Mouse (Mus musculus) kidney, postnatal 36 days (tissue): ENCODE data around the gene Armh3.

Experiments
- DNase-seq, 2 experiments: peaks; one replicate each; pipeline ENCODE4 v3.0.0; 2021 to 2022; ENCODE audit warnings: mixed read lengths in 2 of 2

The Armh3 gene

DNA sequence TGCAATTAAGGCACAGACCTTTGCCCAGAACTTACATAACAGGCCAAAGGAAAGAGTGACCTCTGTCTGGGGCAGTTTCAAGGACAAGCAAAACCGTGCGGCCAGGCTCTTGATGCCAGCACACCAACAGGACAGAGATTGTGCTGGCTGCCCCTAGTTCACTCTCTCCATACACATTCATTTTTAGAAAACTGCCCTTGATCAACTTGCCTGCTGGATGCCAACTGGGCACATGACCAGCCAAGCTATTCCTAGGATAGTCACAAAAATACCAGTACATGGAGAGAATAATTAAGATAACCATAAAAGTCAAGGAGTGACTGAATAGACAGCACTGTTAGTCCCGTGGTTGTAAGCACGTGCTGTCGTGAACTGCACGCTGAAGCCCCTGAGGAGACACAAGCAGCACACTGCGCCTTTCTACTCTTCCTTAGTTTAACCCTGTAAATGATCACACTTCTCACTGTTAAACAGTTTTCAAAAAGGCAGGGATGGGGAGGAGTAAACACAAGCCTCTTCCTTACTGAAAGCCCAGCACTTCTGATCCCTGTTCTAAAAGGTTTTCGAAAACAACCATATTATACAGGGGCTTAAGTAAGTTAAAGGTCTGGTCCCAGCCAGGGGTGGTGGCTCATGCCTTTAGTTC is 95.8 kb downstream of the Armh3 start:
- DNase-seq = peak; percentile 66 to 70

DNA sequence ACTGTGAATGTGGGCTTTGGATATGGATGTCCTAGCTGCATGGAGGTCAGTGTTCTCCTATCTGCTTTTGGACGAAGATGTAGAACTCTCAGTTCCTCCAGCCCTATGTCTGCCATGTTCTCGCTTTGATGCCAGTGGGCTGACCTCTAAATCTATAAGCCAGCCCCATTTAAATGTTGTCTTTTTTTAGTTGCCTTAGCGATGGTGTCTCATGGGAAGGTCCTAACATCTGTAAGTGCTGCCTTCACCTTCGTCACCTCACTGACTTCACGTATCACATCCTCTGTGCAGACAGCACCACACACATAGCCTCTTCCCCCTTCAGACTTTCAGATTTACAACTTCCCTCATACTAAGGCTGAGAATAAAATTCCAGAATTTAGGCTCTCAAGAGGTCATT is 97.5 kb downstream of the Armh3 start:
- DNase-seq = no peak

DNA sequence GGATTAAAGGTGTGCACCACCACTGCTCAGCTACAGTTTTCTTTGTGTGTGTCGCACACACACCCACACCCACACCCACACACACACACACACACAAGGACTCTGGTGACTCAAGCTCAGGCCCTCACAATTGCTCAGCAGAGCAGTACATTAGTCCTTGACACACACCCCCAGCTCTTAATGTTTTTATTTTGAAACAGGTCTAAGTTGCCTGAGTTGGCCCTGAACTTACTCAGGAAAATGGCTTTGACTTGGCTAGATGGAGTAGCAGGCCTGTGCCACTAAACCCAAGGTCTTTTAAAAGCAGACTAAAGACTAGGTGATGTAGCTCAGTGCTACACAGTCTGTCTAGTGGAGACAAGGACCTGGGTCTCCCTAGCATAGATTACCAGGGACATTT is 102.6 kb downstream of the Armh3 start:
- DNase-seq = no peak

DNA sequence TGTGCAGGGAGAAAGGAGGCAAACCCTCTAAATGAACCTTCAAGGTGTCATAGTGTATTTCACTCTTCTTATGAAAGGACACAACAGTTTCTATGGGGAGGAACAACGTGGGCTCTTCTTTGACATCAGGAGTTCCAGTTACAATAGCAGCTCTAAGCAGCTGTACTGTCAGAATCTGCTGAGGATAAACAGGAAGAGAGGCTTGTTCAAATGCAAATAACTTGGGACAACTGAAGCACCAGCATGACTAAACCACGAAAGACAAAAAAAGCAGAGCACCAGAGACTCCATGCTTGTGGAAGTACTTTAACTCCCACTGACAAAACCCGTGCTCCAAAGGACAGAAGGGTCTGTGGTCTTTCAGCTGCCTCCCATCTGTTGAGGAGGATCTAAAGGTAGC is 116.2 kb downstream of the Armh3 start:
- DNase-seq = no peak

DNA sequence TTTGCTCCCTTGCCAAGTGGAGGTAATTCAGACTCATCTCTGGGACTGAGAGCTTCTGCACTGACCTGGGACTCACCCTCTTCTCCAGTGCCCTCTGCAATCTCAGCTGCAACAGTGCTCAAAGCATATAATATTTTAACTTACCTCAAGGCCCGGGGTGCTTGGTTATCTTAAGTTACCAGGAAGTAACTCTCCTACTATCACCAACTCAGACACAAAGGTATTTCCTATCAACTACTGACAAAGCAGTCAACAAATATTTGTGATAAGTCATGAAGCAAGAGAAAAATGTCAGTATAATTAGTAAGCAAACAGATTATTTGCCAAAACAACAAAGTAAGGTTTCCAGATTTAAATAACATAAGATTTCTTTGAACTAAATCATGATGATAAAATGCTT is 125.0 kb downstream of the Armh3 start:
- no peak for DNase-seq

DNA sequence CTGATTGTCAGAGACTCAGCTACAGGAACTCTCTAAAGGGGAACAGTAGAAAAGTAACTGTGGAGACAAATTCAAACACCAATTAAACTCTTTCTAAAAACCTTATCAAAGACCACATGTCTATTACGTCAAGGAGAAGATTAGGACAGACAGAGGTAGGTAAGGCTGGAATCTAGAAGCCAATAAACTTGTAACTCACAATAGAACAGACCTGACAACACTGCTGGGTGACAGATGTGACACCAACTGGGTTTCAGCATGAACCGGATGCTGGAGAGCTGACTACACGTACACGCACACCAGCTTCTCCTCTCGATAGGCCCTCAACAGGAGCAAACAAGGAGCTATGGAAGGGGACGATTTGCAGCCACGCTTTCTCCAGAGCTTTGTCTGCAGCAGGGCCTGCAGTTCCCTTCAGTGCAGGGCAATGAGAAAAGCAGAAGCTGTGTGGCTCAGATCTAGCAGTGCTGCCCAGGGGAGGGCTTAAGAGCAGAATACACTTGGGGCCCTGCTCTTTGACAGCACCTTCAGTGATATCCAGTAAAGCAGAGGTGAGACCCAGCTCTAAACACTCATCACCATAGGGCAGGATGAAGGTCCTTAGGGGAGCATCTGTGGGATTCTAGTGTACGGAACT is 142.9 kb downstream of the Armh3 start:
- no peak for DNase-seq

DNA sequence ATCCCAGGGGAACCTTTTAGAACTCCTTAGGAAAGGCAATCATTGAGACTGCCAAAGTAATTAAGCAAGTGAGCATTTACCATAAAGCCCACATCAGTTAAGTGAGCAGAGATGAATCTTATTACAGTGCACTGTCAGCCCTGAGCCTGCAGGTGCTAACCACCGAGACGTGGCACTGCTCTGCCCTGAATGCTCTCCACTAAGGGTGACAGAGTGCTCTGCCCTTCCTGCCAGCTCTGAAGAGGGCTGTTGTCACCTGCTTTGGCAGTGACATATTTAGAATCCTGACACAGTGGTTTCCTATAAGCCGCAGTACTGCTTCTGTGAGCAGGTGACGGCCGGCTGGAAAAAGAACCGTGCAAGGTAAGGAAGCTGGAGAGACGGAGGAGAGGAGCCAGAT is 143.8 kb downstream of the Armh3 start:
- DNase-seq = no peak

DNA sequence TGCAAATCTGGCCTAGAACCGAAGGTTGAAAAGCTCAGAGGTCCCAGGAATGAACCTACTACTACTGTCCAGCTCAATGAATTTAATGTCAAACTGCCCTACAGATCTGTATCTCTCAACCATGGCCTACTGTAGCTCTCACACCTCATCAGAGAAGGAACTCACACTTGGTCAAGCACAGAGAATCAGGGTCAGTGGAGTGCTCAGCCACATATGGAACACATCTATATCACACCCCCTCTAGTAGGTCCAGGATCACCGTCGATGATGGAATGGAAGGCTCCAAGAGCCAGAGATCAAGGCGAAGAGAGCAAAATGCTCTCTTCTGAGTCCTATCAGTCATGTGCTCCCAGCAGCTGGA is 150.6 kb downstream of the Armh3 start:
- no peak for DNase-seq

DNA sequence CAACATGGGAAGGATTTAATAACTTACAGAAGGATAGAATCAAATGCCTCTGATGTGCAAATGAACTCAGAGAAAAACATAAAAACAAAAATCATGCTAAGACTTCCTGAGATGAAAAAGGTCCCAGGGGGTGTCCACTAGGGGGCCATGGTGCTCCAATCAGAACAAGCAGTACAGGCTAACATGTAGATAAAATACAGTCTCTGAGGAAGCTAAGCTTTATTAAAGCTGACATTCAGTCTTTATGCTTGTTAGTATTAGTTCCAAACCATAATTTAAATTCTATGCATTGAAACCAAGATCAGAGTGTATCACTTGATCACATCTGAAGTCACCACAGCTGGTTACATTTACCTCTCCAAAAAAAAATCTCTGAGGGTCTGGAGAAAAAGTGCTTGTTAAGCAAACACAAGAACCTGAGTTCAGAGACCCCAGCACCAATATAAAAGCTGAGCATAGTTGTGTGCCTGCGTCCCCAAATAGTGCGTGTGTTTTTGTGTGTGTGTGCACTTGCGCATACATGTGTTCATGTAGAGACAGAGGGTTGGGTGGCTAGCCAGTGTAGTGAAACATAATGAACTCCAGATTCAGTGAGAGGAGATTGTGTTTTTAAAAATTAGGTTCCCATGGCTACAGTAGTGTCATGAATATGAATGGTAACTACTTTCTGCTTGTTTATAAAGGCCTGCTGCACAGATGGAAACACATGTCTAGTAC is 151.1 kb downstream of the Armh3 start:
- DNase-seq = peak in 1 of 2 experiments; percentile 49

DNA sequence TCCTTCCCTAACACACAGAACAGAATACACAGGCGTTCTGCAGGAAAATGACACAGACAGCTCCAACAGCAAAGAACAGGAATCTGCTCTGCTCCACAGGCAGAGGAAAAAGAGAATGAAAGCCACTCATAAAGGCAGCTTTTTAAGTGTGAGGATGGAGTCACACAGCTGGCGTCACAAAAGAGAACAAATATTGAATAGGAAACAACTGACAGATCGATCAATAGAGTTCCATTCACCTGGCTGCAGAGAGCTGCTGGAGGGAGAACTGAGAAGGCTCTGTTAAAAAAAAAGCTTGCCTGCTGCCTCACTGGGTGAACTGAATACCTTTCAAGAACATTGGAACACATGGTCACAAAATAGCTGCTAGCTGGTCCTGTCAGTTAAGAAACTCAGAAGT is 154.1 kb downstream of the Armh3 start:
- DNase-seq = no peak

DNA sequence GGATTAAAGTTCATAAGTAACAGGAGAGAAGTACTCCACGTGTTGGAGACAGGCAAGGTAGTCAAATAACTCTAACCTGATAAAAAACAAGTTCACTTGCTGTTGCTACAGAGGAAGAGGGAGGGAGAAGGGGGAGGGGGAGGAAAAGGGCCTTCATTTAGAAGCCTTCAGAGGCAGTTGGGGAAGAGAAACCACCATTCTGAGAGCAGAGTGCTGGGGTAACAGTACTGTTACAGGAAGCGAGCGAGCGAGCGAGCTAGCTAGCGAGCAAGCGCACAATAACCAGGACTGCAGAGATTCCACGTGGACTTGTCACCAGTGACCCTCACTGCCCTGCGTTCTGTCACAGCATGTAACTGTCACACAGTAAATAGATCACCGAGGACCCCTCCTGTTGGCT is 154.9 kb downstream of the Armh3 start:
- no peak for DNase-seq

DNA sequence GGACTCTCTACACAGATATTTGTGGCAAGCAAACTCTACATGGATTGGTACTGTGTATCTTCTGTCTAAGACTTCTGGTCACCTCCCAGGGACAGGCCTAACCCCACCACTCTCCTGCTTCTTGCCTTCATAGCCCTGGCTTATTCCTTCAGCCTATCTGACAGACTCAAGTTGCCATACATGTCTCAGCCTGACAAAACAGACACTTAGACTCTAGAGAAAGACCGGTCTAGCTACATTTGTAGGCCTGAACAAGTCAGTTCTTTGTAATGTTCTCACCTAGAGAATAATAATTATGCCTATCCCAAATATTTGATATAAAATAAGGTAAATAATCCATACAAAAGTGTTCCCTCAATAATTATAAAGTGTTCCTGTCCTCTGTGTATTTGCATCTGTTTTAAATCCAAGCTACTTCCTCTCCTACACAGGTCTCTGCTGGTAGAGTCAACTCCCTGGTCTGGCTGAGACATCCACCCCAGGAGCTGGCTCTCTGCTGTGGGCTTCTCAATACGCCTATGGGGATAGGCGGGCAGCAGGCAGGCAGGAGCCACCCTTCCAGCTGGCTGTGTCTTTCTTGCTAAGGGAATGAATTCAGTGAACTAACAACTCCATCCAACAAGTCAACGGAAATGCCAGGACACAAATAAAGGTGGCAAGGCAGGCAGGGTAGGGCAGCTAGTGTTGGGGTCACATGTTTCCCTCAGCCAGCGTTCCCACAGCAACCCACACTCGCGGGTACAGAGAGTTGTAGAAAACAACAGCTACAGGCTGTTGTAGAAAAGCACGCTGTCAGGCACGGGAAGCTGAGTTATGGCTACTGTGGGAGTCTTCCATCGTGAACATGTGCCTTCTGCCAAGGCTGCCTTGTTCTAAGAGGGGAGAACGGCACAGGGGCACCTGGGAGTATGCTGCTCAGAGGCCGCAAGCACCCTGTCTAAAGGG is 161.0 kb downstream of the Armh3 start:
- DNase-seq = no peak

DNA sequence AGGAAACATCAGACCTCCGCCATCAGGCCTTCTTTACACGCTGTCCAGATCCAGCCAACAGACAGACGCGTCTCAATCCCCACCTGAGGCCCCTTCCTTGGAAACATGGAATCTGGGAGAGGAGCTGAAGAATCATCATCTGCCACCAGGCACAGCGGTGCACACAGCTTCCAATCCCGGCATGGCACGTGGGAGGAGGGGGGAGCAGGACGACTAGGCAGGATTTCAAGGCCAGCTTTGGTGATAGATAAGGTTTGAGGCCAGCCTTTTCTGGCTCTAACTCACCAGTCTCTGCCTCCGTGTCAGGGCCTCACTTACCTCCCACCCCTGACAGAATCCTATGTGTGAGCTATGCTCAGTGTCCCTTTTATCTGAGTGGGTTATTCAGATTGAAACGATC is 162.8 kb downstream of the Armh3 start:
- no peak for DNase-seq

DNA sequence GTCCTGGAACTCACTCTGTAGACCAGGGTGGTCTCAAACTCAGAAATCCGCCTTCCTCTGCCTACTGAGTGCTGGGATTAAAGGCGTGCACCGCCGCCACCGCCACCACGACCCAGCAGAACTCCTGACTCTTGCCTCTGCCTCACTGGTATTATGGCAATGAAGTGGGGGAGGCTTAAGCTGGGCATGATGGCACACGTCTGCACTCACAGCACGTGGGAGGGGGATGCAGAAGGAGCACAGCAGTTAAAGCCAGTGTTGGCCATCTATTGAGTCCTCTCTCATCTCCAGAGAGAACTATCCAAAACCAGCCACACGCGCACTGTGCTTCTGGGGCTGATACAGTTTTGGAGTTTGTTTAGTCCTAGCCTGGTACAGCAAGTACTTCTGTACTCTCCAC is 164.6 kb downstream of the Armh3 start:
- DNase-seq = no peak

DNA sequence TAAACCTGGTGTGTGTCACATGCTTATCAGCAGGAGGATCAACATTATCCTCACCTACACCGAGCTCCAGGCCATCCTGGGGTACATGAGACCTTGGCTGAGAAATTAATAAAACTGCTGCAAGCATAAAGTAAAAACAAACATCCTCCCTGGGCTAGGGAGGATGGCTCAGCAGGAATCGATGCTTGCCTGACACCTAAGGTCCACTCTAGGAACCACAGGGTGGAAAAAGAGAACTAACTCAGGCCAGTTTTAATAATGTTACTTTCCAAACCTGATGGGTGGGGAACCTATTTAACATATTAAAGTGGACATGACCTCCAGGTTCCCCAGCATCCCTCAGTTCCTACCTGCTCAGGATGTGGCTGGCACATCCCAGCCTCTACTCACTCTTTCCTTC is 167.6 kb downstream of the Armh3 start:
- no peak for DNase-seq

DNA sequence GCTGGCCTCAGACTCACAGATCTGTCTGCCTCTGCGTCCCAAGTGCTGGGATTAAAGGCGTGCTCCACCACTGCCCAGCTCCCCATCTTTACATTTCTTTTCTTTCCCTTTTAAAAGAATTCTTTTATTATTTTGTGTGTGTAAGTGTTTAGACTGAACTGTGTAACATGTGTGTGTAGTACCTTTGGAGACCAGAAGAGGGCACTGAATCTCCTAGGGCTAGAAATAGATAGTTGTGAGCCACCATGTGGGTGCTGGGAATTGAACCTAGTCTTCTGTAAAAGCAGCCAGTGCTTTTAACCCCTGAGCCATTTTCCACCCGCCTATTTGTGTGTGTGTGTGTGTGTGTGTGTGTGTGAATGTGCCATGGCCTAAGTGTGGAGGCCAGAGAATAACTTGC is 170.6 kb downstream of the Armh3 start:
- DNase-seq = no peak

DNA sequence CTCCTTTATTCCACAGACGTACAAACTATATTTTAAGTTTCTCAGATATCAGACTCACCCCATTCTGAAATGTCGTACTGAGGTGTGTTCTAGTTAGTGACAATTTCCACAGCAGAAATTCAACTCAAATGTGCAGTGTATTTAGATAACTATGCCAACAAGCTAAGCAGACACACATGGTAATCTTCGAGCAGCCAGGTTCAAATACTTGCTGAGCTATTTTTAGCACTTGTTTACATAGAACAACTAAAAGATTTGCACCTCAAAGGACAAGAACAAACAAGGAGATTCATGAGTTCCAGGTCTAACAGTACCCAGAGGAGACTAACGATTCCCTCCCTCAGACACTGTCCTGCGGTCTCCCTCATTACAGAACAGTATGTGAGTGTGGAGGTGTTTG is 171.2 kb downstream of the Armh3 start:
- DNase-seq = no peak

DNA sequence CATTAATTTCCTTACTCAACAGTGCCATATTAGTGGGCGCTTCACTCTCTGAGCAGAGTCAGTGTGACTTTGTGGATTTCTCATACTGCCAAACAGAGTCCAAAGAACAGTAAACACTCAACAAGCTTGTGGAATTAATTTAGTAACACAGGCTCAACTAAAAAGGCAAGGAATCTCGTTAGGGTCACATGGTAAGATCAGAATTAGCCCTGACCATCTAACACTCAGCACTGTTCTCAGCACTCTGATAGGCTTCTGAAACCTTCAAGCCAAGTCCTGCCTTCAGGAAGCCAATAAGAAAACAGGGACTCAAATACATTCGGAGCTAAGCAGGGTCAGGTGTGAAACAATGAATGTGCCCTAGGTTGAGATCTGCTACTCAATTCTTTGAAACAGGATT is 172.1 kb downstream of the Armh3 start:
- peak in 1 of 2 experiments; percentile 38 for DNase-seq

DNA sequence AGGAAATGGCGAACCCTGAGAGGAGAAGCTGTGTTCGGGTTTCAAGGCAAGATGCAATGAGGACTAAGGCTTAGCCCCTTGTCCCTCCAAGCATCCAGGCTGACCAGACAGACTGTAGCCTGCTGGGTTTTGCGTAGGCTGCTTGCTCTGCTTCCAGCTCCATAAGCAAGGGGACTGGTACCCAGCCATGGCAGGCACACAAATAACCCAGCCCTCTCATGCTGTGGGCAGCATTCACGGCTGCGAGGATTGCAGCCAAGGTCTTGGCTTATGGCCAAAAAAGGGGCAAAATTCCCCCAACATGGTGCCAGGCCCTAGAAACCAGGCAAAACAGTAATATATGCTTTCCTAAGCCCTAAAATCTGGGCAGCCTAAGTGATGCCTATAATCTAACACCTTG is 176.5 kb downstream of the Armh3 start:
- DNase-seq = no peak

DNA sequence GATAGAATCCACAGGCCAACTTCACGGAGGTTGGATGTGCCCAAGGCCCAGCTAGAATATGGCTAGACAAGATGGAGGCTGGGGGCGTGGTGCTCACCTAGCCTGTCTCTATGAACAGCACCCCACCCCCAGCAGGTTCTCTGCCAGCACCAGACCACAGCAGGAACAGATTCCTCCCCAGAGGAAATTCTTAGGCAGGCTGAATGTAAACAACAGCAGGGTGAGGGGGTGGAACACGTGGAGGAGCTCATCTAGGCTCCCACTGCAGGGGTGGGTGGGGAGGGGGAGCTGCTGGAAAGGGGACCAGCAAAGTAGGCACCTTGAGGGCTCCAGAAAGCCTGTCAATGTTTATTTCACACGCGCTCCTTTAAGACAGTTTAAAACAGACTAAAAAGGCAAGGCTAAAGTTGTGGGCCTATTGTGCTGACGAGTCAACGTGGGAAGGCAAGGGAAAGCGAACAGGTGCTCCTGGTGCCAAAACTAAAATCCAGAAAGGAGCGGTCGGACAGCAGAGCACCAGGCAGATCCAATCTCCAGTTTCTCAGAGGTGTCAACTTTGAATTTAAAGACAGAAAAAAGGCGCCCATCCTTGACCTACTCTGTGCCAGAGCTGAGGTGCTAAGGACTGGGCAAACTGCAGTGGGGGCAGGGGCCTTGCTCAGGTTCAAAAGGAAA is 180.3 kb downstream of the Armh3 start:
- DNase-seq = no peak

DNA sequence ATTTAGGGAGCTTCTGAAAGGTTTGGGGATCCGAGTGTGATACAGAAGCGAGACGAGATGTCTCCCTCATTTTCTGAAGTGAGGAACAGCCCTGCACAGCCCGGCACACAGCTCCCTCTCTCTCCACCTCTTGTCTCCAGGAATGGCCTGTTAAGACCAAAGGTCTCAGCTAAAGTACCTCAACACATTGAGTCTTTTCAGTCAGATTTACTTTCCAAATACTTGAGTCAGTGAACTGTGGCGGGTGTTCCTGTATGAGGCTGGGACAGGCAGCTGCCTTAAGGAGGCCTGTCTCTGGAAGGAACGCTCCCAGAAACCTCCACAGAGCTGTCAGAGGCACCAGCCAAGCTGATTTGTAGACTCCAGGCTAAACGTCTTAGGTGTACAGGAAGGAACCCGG is 181.6 kb downstream of the Armh3 start:
- DNase-seq = peak; percentile 62 to 83

DNA sequence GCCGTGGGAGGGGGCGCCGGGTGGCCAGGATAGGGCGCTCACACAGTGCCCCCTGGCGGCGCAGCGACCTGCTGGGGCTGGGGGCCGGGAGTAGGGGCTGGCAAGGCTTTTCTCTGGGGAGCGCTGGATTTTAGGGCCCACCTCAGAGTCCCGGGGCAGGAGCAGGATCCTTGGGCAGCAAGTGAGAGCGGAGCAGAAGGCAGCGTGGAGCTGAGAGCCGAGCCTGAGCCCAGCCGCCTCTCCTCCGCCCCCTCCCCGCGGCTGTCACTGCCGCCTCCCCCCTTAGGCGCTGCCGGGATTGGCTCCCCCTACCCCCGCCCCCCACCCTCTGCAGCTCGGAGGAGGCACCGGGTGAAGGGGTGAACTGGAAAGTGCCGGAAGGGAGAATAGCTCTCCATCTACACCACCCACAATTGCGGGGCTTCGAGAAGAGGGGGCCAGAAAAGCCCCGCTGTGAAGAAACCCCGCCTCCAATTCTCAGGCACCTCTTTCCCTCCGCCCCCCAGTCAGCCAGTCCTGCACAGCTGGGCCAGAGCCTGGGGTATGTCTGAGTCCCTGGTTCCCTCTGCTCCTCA is 182.4 kb downstream of the Armh3 start, which contains the start of gene Kcnip2:
Gene Kcnip2 (minus strand): TSS at position 231 of the 575 bp plus-strand sequence.
- peak; percentile 37 to 65 for DNase-seq
